Mouse (Mus musculus): ENCODE data around the gene Kremen1. TPM values are rescaled to one million over a fixed set of nuclear protein-coding genes. Genes with fewer than 3 reads are reported as not detected.

Gene Kremen1
- polyA plus RNA-seq, 1 experiment from 2014 or later = 26.7 TPM

DNA sequence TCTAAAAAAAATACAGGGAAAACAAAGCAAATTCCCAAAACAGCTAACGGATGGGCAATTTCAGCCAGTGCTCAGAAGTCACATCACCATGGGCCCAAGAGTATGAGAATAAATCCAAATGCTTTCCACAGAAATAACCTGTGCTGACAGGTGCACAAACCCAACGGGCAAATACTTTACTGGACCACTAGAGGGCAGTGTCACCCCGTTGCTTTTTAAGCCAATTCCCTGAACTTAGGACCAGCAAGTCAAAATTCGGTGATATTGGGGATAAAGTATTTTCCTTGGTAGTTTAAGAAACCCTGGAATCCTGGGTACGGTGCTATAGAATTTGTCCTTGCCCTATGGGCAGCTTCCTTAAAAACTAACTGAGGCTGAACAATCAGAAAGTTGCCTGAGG is 29.3 kb upstream of the Kremen1 start:
- ATAC-seq (ENCODE audit: low read depth) = no peak
- peak; percentile 71 for DNase-seq (ENCODE audit: low spot score)
- no peaks in the 10 kb centered on the region for H3K9me3 ChIP-seq (ENCODE audit: control insufficient read depth, low read length)
- WGBS = 14% methylated on average over 5 of the region's 5 CpGs
- no peaks in the 10 kb centered on the region for H3K27me3 ChIP-seq (replicated peaks; ENCODE audit: control insufficient read depth, insufficient read depth, low read length)
- no peaks in the 10 kb centered on the region for H3K4me1 ChIP-seq (ENCODE audit: control insufficient read depth, insufficient read depth, low read length)
- no peak overlapping the region for H3K9ac ChIP-seq (ENCODE audit: low read depth, low read length)
- H3K4me3 ChIP-seq (ENCODE audit: low read depth, low read length) = no peak overlapping the region
- H3K36me3 ChIP-seq (ENCODE audit: control insufficient read depth, insufficient read depth, low read length) = peaks cover 27% of the 10 kb centered on the region
- no peak overlapping the region for H3K27ac ChIP-seq (replicated peaks; ENCODE audit: low read depth, low read length)
- H3K4me2 ChIP-seq (ENCODE audit: low read depth, low read length) = no peak overlapping the region

DNA sequence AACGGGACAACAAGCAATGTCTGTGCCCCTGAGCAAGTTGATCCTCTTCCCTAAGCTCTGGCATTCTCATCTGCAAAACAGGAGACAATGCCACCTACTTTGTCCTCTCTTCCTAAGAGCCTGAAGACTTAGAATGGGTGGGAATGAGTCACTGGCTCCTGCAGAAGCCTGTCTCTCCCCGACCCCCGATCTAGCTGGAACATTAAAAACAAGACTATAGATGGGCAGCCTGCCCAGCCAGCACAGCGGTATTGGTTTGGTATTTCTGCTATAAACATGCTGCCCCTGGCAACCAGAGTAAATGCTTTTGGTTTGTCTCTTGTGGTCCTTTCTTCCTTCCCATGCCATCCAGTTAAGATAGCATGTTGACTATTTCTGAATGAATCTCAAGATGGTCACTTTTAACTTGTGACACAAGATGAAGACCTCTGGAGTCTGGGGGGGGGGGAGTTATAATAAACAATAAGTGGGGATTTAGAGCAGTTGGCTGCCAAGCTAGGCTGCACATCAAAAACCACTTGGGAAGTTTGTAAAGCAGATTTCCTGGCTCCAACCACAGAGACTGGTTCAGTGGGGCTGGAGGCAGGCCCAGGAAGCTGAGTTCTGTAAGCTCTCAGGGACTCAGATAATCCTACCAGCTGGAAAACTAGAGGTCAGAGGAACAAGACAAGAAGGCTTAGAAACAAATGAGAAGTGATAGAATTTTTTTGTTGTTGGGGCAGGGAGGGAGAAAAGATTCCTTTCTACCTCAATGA is 28.6 kb upstream of the Kremen1 start:
- 62% methylated on average over 4 of the region's 4 CpGs for WGBS

DNA sequence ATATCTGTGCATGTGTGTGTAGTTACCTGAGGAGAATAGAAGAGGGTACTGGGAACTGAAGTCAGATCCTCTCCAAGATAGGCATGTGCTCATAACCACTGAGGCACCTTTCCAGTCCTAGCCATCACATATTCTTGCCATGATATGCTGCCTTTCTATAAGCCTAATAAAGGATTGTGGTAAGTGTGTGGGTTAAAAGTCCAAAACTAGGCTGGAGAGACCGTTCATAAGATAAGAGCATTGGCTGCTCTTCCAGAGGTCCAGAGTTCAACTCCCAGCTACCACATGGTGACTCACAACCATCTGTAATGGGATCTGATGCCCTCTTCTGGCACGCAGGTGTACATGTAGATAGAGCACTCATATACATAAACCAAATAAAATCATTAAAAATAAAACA is 22.6 kb upstream of the Kremen1 start:
- Histone ChIP-seq H3K36me3 (ENCODE audit: control insufficient read depth, insufficient read depth, low read length) (peaks cover 81% of the 10 kb centered on the region), H3K4me3 (ENCODE audit: low read depth, low read length) (no peak overlapping the region), H3K4me1 (ENCODE audit: control insufficient read depth, insufficient read depth, low read length) (no peaks in the 10 kb centered on the region), H3K4me2 (ENCODE audit: low read depth, low read length) (no peak overlapping the region), H3K9ac (ENCODE audit: low read depth, low read length) (no peak overlapping the region), H3K27ac (replicated peaks; ENCODE audit: low read depth, low read length) (no peak overlapping the region), H3K27me3 (replicated peaks; ENCODE audit: control insufficient read depth, insufficient read depth, low read length) (no peaks in the 10 kb centered on the region), H3K9me3 (ENCODE audit: control insufficient read depth, low read length) (no peaks in the 10 kb centered on the region)
- 93% methylated on average over 2 of the region's 2 CpGs for WGBS
- DNase-seq (ENCODE audit: low spot score) = no peak
- no peak for ATAC-seq (ENCODE audit: low read depth)

More for the DNA sequence above, 28.6 kb upstream of the Kremen1 start:
- H3K27me3 ChIP-seq (replicated peaks; ENCODE audit: control insufficient read depth, insufficient read depth, low read length) = no peaks in the 10 kb centered on the region
- DNase-seq (ENCODE audit: low spot score) = peak; percentile 63
- no peak overlapping the region for H3K4me3 ChIP-seq (ENCODE audit: low read depth, low read length)
- no peaks in the 10 kb centered on the region for H3K9me3 ChIP-seq (ENCODE audit: control insufficient read depth, low read length)
- no peak overlapping the region for H3K9ac ChIP-seq (ENCODE audit: low read depth, low read length)
- no peak overlapping the region for H3K4me2 ChIP-seq (ENCODE audit: low read depth, low read length)
- H3K36me3 ChIP-seq (ENCODE audit: control insufficient read depth, insufficient read depth, low read length) = peaks cover 34% of the 10 kb centered on the region
- ATAC-seq (ENCODE audit: low read depth) = no peak
- H3K4me1 ChIP-seq (ENCODE audit: control insufficient read depth, insufficient read depth, low read length) = no peaks in the 10 kb centered on the region
- no peak overlapping the region for H3K27ac ChIP-seq (replicated peaks; ENCODE audit: low read depth, low read length)

DNA sequence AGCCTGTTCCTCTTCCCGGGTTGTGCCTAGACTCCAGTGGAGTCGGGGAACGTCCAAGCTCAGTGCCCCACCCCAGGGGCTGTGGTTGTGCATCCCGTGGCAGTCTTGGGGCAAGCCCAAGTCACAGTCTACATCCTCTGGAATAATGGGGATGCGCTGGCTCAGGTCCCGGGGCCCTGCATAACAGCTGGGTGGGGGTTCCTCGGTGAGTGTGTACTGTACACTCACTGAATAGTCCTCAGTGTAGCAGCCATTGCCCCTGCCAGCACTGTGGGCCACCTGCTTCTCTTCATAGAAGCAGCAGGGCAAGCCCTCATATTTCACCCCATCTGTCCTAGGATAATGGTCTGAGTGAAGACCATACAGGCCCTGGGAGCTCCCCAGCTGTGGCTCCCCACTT is 19.6 kb upstream of the Kremen1 start:
- Histone ChIP-seq H3K4me3 (ENCODE audit: low read depth, low read length) (no peak overlapping the region), H3K9ac (ENCODE audit: low read depth, low read length) (no peak overlapping the region), H3K4me1 (ENCODE audit: control insufficient read depth, insufficient read depth, low read length) (no peaks in the 10 kb centered on the region), H3K36me3 (ENCODE audit: control insufficient read depth, insufficient read depth, low read length) (peaks cover 56% of the 10 kb centered on the region), H3K4me2 (ENCODE audit: low read depth, low read length) (no peak overlapping the region), H3K9me3 (ENCODE audit: control insufficient read depth, low read length) (no peaks in the 10 kb centered on the region), H3K27me3 (replicated peaks; ENCODE audit: control insufficient read depth, insufficient read depth, low read length) (no peaks in the 10 kb centered on the region), H3K27ac (replicated peaks; ENCODE audit: low read depth, low read length) (no peak overlapping the region)
- 91% methylated on average over 6 of the region's 7 CpGs for WGBS
- DNase-seq (ENCODE audit: low spot score) (no peak), ATAC-seq (ENCODE audit: low read depth) (peak; percentile 35)

DNA sequence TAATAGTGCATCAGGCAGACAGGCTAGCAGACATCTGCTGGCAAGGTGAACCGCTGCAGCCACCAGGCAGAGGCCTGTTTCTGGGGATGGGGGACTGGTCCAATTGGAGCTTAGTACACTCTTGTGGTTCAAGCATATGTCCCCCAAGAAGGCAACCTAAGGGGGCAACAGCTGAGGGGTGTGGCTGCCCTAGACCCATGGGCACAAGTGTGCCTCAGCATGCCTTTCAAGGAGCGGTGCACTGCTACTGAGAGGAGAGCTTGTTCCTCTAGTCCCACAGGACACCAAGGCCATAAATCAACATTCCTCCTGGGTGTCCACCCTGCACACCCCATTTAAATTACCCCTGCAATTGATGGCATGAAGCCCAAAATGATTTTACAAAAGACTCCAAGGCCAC is 17.1 kb upstream of the Kremen1 start:
- H3K4me3 ChIP-seq (ENCODE audit: low read depth, low read length) = no peak overlapping the region
- H3K36me3 ChIP-seq (ENCODE audit: control insufficient read depth, insufficient read depth, low read length) = peaks cover 34% of the 10 kb centered on the region
- H3K9me3 ChIP-seq (ENCODE audit: control insufficient read depth, low read length) = no peaks in the 10 kb centered on the region
- 65% methylated on average over 2 of the region's 2 CpGs for WGBS
- H3K4me2 ChIP-seq (ENCODE audit: low read depth, low read length) = no peak overlapping the region
- H3K9ac ChIP-seq (ENCODE audit: low read depth, low read length) = no peak overlapping the region
- H3K4me1 ChIP-seq (ENCODE audit: control insufficient read depth, insufficient read depth, low read length) = no peaks in the 10 kb centered on the region
- no peaks in the 10 kb centered on the region for H3K27me3 ChIP-seq (replicated peaks; ENCODE audit: control insufficient read depth, insufficient read depth, low read length)
- no peak overlapping the region for H3K27ac ChIP-seq (replicated peaks; ENCODE audit: low read depth, low read length)
- DNase-seq (ENCODE audit: low spot score) = no peak
- ATAC-seq (ENCODE audit: low read depth) = no peak

DNA sequence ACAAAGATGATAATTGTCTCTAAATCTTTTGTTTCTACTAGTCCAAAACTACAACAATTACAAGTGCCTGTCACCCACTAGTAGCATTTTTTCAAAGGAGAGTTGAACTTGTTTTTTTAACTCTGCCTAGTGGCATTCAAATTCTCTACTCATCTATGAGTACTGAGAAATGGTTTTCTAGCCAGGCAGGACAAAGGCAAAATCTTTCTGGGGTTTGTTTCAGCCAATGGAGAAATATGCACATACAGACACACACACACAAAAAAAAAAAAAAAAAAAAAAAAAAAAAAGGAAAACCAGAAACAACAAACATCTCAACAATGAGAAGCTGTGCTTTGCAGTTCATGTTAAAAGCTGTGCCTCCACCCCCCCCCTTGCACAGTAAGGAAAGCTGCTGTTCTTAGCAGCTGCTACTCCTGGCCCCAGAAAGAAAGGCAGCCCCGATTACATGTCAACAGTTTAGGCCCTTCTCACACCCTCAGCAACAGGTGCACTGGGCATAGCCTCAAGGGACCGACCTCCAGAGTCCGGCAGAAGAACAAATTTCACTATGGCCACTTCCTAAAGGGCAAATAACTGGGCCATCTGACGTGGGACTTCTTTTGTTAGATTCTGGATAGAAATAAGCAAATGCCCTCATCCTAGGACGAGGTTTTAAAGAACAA is 16.1 kb upstream of the Kremen1 start:
- no peaks in the 10 kb centered on the region for H3K27me3 ChIP-seq (replicated peaks; ENCODE audit: control insufficient read depth, insufficient read depth, low read length)
- H3K9me3 ChIP-seq (ENCODE audit: control insufficient read depth, low read length) = no peaks in the 10 kb centered on the region
- 65% methylated on average over 5 of the region's 5 CpGs for WGBS
- no peak overlapping the region for H3K9ac ChIP-seq (ENCODE audit: low read depth, low read length)
- no peak overlapping the region for H3K4me3 ChIP-seq (ENCODE audit: low read depth, low read length)
- no peak overlapping the region for H3K4me2 ChIP-seq (ENCODE audit: low read depth, low read length)
- DNase-seq (ENCODE audit: low spot score) (peak; percentile 71), ATAC-seq (ENCODE audit: low read depth) (no peak)
- H3K36me3 ChIP-seq (ENCODE audit: control insufficient read depth, insufficient read depth, low read length) = peaks cover 24% of the 10 kb centered on the region
- H3K27ac ChIP-seq (replicated peaks; ENCODE audit: low read depth, low read length) = peak overlapping the region; percentile 21; the same call in 1 of the 2 replicates
- H3K4me1 ChIP-seq (ENCODE audit: control insufficient read depth, insufficient read depth, low read length) = no peaks in the 10 kb centered on the region

DNA sequence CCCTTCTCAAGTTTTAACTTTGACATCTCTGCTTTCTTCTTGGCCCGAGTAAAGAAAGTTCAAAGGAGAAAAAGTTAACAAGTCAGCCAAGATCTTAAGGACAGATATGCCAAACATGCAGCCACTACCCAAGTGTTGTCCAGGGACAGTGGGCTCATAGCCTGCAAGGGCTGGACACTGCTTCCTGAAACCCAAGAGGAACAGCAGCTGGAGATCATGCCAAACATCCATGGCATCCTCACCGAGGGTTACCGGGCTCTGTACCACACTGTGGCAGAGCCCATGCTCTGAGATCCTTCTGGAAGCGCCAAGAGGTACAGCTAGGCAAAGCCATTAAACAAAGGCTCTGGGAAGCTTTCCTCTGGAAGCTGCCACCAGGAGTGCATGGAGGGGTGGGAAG is 13.9 kb upstream of the Kremen1 start:
- no peak for ATAC-seq (ENCODE audit: low read depth)

DNA sequence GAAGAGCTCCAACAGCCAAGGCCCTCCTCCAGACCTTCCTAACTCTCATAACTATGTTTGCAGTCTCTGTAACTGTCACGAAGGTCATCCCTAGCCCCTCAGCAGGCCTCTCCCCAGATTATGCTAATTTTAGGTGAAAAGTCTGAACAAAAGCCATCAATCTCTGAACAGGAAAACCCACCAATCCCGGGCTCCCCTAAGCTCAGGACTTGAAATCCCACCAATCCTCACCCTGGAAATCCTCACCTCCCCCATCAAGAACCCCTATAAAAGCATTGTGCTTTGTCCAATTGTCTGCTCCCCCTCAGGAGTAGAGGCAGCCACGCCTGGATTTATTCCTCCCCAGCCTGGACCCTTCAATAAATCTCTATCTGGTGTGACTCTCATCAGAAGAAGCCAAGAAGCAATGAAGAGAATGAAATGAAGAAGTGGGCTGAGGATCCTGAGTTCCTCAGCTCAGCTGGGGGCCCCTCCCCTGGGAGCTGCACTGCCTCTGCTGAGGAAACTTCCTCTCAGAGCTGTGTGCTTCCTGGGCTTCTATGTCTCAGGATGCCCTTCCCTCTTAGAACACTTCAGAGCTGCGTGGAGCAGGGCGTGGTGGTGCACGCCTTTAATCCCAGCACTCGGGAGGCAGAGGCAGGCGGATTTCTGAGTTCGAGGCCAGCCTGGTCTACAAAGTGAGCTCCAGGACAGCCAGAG is 11.3 kb upstream of the Kremen1 start:
- Histone ChIP-seq H3K27me3 (replicated peaks; ENCODE audit: control insufficient read depth, insufficient read depth, low read length) (no peaks in the 10 kb centered on the region), H3K9me3 (ENCODE audit: control insufficient read depth, low read length) (no peaks in the 10 kb centered on the region), H3K4me2 (ENCODE audit: low read depth, low read length) (no peak overlapping the region), H3K4me1 (ENCODE audit: control insufficient read depth, insufficient read depth, low read length) (peaks cover 12% of the 10 kb centered on the region), H3K9ac (ENCODE audit: low read depth, low read length) (no peak overlapping the region), H3K4me3 (ENCODE audit: low read depth, low read length) (no peak overlapping the region), H3K27ac (replicated peaks; ENCODE audit: low read depth, low read length) (no peak overlapping the region), H3K36me3 (ENCODE audit: control insufficient read depth, insufficient read depth, low read length) (no peaks in the 10 kb centered on the region)
- ATAC-seq (ENCODE audit: low read depth) (no peak), DNase-seq (ENCODE audit: low spot score) (no peak)
- 82% methylated on average over 9 of the region's 9 CpGs for WGBS

More for the DNA sequence above, 13.9 kb upstream of the Kremen1 start:
- Histone ChIP-seq H3K36me3 (ENCODE audit: control insufficient read depth, insufficient read depth, low read length) (0 out of 2 replicates have a peak, but pooled peaks cover 3% of the 10 kb centered on the region), H3K9ac (ENCODE audit: low read depth, low read length) (no peak overlapping the region), H3K4me2 (ENCODE audit: low read depth, low read length) (no peak overlapping the region), H3K4me3 (ENCODE audit: low read depth, low read length) (no peak overlapping the region), H3K27me3 (replicated peaks; ENCODE audit: control insufficient read depth, insufficient read depth, low read length) (no peaks in the 10 kb centered on the region), H3K4me1 (ENCODE audit: control insufficient read depth, insufficient read depth, low read length) (peaks cover 12% of the 10 kb centered on the region), H3K9me3 (ENCODE audit: control insufficient read depth, low read length) (no peaks in the 10 kb centered on the region), H3K27ac (replicated peaks; ENCODE audit: low read depth, low read length) (no peak overlapping the region)
- 80% methylated on average over 4 of the region's 4 CpGs for WGBS
- DNase-seq (ENCODE audit: low spot score) = no peak

All from embryonic facial prominence, embryonic 14.5 days (tissue).